Comparison of ENCODE assay signal across 32 mouse cellular contexts in genomic region chr19:34807173-34807572, GRCm38 (mm10).
DNase-seq lines count a peak whose midpoint lies in the region; ATAC-seq and TF ChIP-seq lines count a peak whose summit lies in the region.
"Had no signal": no experiment of that assay in that cellular context is flagged by ENCODE, and none has a peak within 500 bp of the region (broad histone marks: within the 10 kb centered on the region; RNA-seq: fewer than 3 reads in every experiment).

No protein-coding gene starts in this region.

- peaks cover 0 to 19% of the 10 kb centered on the region in 2 experiments; a peak in 3 of 4 replicates for H3K36me3 ChIP-seq in MEL (ENCODE audit: control insufficient read depth in 1 of 2, insufficient read depth in 2 of 2, low read length in 2 of 2)
- no peaks in the 10 kb centered on the region for H3K36me3 ChIP-seq in lung, postnatal 0 days (ENCODE audit: insufficient read depth, low read length)
- no peaks in the 10 kb centered on the region; the same call in 1 of the 2 replicates for H3K36me3 ChIP-seq in midbrain, embryonic 10.5 days
- H3K36me3 ChIP-seq: embryonic facial prominence, embryonic 10.5 days; embryonic facial prominence, embryonic 15.5 days; hindbrain, embryonic 10.5 days; hindbrain, embryonic 15.5 days; limb, embryonic 12.5 days; liver, embryonic 15.5 days; midbrain, embryonic 15.5 days; neural tube, embryonic 15.5 days had no signal

- TF ChIP-seq EP300 in MEL (IDR thresholded peaks at IDR 0.05; ENCODE audit: low read depth in 1 of 2, low read length in 2 of 2): 0 out of 4 replicates have a peak, but pooled peaks of 1 of the 2 experiments have one; percentile 6
- TF ChIP-seq EP300 in lung, postnatal 0 days (IDR thresholded peaks at IDR 0.05): no peak

- TF ChIP-seq POLR2A in MEL (IDR thresholded peaks at IDR 0.05; ENCODE audit: control insufficient read depth in 1 of 2, insufficient read depth in 1 of 2, low read depth in 1 of 2, low read length in 2 of 2, poor library complexity in 1 of 2): no peak

- no peak overlapping the region for H3K4me3 ChIP-seq in MEL (ENCODE audit: control insufficient read depth in 1 of 2, insufficient read depth in 1 of 2, low read depth in 2 of 2, low read length in 2 of 2)
- no peak overlapping the region for H3K4me3 ChIP-seq in lung, postnatal 0 days (ENCODE audit: low read depth, low read length)
- H3K4me3 ChIP-seq in midbrain, embryonic 10.5 days: no peak overlapping the region
- H3K4me3 ChIP-seq: embryonic facial prominence, embryonic 10.5 days; embryonic facial prominence, embryonic 15.5 days; forebrain, embryonic 13.5 days; heart, embryonic 12.5 days; hindbrain, embryonic 10.5 days; hindbrain, embryonic 15.5 days; left cerebral cortex, adult 2 months; limb, embryonic 12.5 days; liver, embryonic 15.5 days; midbrain, embryonic 15.5 days; neural tube, embryonic 15.5 days had no signal

- no peak overlapping the region for H3K27ac ChIP-seq in MEL (ENCODE audit: control insufficient read depth, low read depth, low read length)
- no peak overlapping the region for H3K27ac ChIP-seq in lung, postnatal 0 days (ENCODE audit: low read length)
- no peak overlapping the region for H3K27ac ChIP-seq in midbrain, embryonic 10.5 days (replicated peaks)
- H3K27ac ChIP-seq: embryonic facial prominence, embryonic 10.5 days; embryonic facial prominence, embryonic 15.5 days; forebrain, embryonic 13.5 days; hindbrain, embryonic 10.5 days; hindbrain, embryonic 15.5 days; left cerebral cortex, adult 2 months; limb, embryonic 12.5 days; liver, embryonic 15.5 days; midbrain, embryonic 15.5 days; neural tube, embryonic 15.5 days had no signal

- ATAC-seq in granulocyte monocyte progenitor cell, adult 5-6 weeks (replicated peaks; ENCODE audit: poor library complexity, severe bottlenecking): peak; percentile 96
- peak; percentile 96 for ATAC-seq in megakaryocyte progenitor cell, adult 5-6 weeks (replicated peaks; ENCODE audit: poor library complexity)
- no peak for ATAC-seq in lung, postnatal 0 days
- ATAC-seq: CD4-positive, CD25-positive, alpha-beta regulatory T cell, adult 4 months; forebrain, embryonic 13.5 days; inflammation-experienced regulatory T-cells, adult 6 months; midbrain, embryonic 15.5 days had no signal

- 81% methylated on average over 5 of the region's 5 CpGs for WGBS in lung, postnatal 0 days
- 86% methylated on average over 5 of the region's 5 CpGs for WGBS in midbrain, embryonic 10.5 days

- TF ChIP-seq CTCF in MEL (IDR thresholded peaks at IDR 0.05 in 2 of 3, conservative IDR thresholded peaks at IDR 0.05 in 1 of 3; ENCODE audit: control insufficient read depth in 1 of 3, insufficient read depth in 1 of 3, low read depth in 2 of 3, low read length in 3 of 3, poor library complexity in 1 of 3, severe bottlenecking in 1 of 3): no peak
- no peak for TF ChIP-seq CTCF in lung, postnatal 0 days (IDR thresholded peaks at IDR 0.05)

- no peaks in the 10 kb centered on the region for H3K27me3 ChIP-seq in MEL (ENCODE audit: control insufficient read depth in 1 of 2, insufficient read depth in 2 of 2, low read length in 2 of 2)
- no peaks in the 10 kb centered on the region for H3K27me3 ChIP-seq in lung, postnatal 0 days (replicated peaks; ENCODE audit: insufficient read depth, low read length)
- H3K27me3 ChIP-seq in midbrain, embryonic 10.5 days (ENCODE audit: low read depth, poor library complexity, severe bottlenecking): no peaks in the 10 kb centered on the region
- H3K27me3 ChIP-seq: embryonic facial prominence, embryonic 15.5 days; forebrain, embryonic 13.5 days; heart, embryonic 12.5 days; hindbrain, embryonic 15.5 days; limb, embryonic 12.5 days; liver, embryonic 15.5 days; midbrain, embryonic 15.5 days; neural tube, embryonic 15.5 days had no signal

- no peak for TF ChIP-seq RAD21 in MEL (IDR thresholded peaks at IDR 0.05; ENCODE audit: low read depth, low read length)

- H3K4me1 ChIP-seq in MEL (ENCODE audit: control insufficient read depth in 1 of 2, insufficient read depth in 2 of 2, low read length in 2 of 2): peaks cover 3 to 21% of the 10 kb centered on the region in 2 experiments; a peak in 3 of 4 replicates
- no peaks in the 10 kb centered on the region for H3K4me1 ChIP-seq in lung, postnatal 0 days (ENCODE audit: insufficient read depth, low read depth, low read length)
- 0 out of 2 replicates have a peak, but pooled peaks cover 5% of the 10 kb centered on the region for H3K4me1 ChIP-seq in midbrain, embryonic 10.5 days
- H3K4me1 ChIP-seq: embryonic facial prominence, embryonic 10.5 days; embryonic facial prominence, embryonic 15.5 days; forebrain, embryonic 13.5 days; heart, embryonic 12.5 days; hindbrain, embryonic 10.5 days; hindbrain, embryonic 15.5 days; limb, embryonic 12.5 days; liver, embryonic 15.5 days; midbrain, embryonic 15.5 days; neural tube, embryonic 15.5 days had no signal

- no peak overlapping the region for H3K4me2 ChIP-seq in lung, postnatal 0 days (replicated peaks; ENCODE audit: low read depth, low read length)
- H3K4me2 ChIP-seq: embryonic facial prominence, embryonic 15.5 days; forebrain, embryonic 13.5 days; heart, embryonic 12.5 days; hindbrain, embryonic 15.5 days; limb, embryonic 12.5 days; liver, embryonic 15.5 days; lung, embryonic 14.5 days; midbrain, embryonic 15.5 days; neural tube, embryonic 15.5 days had no signal

- peak; percentile 9 to 18 for DNase-seq in spleen, adult 18-20 months
- DNase-seq in spleen, adult 12 weeks (ENCODE audit: low spot score): no peak
- peak; percentile 55 for DNase-seq in MEL (ENCODE audit: low read depth, low spot score)
- DNase-seq in adrenal gland, postnatal 4 days (ENCODE audit: low spot score in 2 of 2): no peak
- DNase-seq in lung, postnatal 0 days (ENCODE audit: low spot score): no peak
- DNase-seq in midbrain, embryonic 10.5 days (ENCODE audit: low spot score): no peak
- DNase-seq: adrenal gland, adult 8-10 months; cerebellum, adult 11-12 months; cerebellum, adult 9-11 months; gastrocnemius, postnatal 14 days; heart, adult 18-20 months; kidney, adult 11 months; kidney, postnatal 25 days; lung, embryonic 14.5 days; retina, postnatal 1 day; right cerebral cortex, postnatal 4 days; thymus, postnatal 4 days had no signal

- H3K79me2 ChIP-seq in MEL (ENCODE audit: control insufficient read depth, insufficient read depth, low read length, poor library complexity): no peaks in the 10 kb centered on the region

- H3K9ac ChIP-seq in MEL (ENCODE audit: control insufficient read depth, low read depth, low read length, poor library complexity, severe bottlenecking): no peak overlapping the region
- no peak overlapping the region for H3K9ac ChIP-seq in lung, postnatal 0 days (replicated peaks; ENCODE audit: low read depth)
- H3K9ac ChIP-seq: embryonic facial prominence, embryonic 15.5 days; forebrain, embryonic 13.5 days; heart, embryonic 12.5 days; hindbrain, embryonic 15.5 days; limb, embryonic 12.5 days; liver, embryonic 15.5 days; lung, embryonic 14.5 days; midbrain, embryonic 15.5 days; neural tube, embryonic 15.5 days had no signal

- H3K9me3 ChIP-seq in MEL (replicated peaks; ENCODE audit: insufficient read depth, low read length): no peaks in the 10 kb centered on the region
- H3K9me3 ChIP-seq in lung, postnatal 0 days (ENCODE audit: low read length): no peaks in the 10 kb centered on the region
- H3K9me3 ChIP-seq in midbrain, embryonic 10.5 days (replicated peaks): no peaks in the 10 kb centered on the region
- H3K9me3 ChIP-seq: embryonic facial prominence, embryonic 10.5 days; embryonic facial prominence, embryonic 15.5 days; forebrain, embryonic 13.5 days; heart, embryonic 12.5 days; hindbrain, embryonic 10.5 days; hindbrain, embryonic 15.5 days; limb, embryonic 12.5 days; liver, embryonic 15.5 days; midbrain, embryonic 15.5 days; neural tube, embryonic 15.5 days had no signal

TF ChIP-seq in MEL, 35 proteins besides CTCF, POLR2A, EP300 and RAD21:
- TF ChIP-seq NRF1 (IDR thresholded peaks at IDR 0.05; ENCODE audit: insufficient read depth, low read depth, low read length, poor library complexity, severe bottlenecking) (no peak), SIN3A (IDR thresholded peaks at IDR 0.05; ENCODE audit: low read length) (no peak), GABPA (IDR thresholded peaks at IDR 0.05; ENCODE audit: low read depth, low read length) (no peak), JUND (IDR thresholded peaks at IDR 0.05; ENCODE audit: low read depth, low read length) (no peak), SMC3 (IDR thresholded peaks at IDR 0.05; ENCODE audit: low read depth, low read length) (no peak), TBP (IDR thresholded peaks at IDR 0.05; ENCODE audit: low read depth, low read length) (no peak), CHD1 (IDR thresholded peaks at IDR 0.05; ENCODE audit: low read depth, low read length) (no peak), POLR2AphosphoS2 (IDR thresholded peaks at IDR 0.05; ENCODE audit: low read length) (no peak), MAFK (IDR thresholded peaks at IDR 0.05; ENCODE audit: borderline replicate concordance, low read depth, low read length) (no peak), ZNF384 (IDR thresholded peaks at IDR 0.05; ENCODE audit: low read depth, low read length) (no peak)

Comparison
In these comparisons a context has a peak if more than half of its experiments do, and no peak if none do; other contexts are left out.
1. DNase-seq: peak in spleen, adult 18-20 months (2 of 2) and MEL (single experiment); none in spleen, adult 12 weeks (single experiment), adrenal gland, postnatal 4 days (0 of 2), lung, postnatal 0 days (single experiment) and midbrain, embryonic 10.5 days (single experiment).